Mouse (Mus musculus): ENCODE measurements around the gene Exoc4. TPM values are rescaled to one million over a fixed set of nuclear protein-coding genes. Genes with fewer than 3 reads are reported as not detected.

Exoc4 gene
- polyA plus RNA-seq, 1 experiment from 2014 or later: 59.0 TPM

Other genes with a start within 250 kb of the Exoc4 start
- 129 and 134 TPM in 2 replicates for gene Chchd3, start 188.8 kb upstream of the Exoc4 start, polyA plus RNA-seq (2015; fragmentation: Nextera tagmentation; extraction: Ambion mirVana)

Measured in forebrain, embryonic 15.5 days (tissue).